Mouse (Mus musculus) WW6 (cell line): ENCODE measurements around the gene Wwtr1.

ENCODE experiments used
- DNase-seq: peaks from one replicate; pipeline ENCODE4 v3.0.0-alpha.2; 2013; ENCODE audit warnings: low read depth, low spot score

The Wwtr1 gene

DNA sequence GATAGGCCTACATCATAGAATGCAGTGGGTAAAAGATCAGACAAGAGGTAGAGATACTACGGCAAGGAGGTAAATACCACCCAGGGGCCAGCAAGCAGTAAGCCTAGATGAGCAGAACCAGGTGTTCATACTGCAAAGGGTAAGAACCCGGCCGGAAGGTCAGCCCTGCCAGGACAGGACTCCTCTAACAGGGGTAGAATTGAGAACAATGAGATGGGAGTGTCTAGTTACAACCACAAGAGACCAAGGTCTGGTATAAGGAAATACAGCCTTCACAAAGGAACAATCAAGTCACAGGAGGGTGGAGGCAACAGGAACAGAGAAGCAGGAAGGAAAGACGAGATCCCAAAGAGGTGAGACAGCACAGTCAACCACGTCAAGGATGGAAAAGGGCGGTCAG, 16.9 kb downstream of the Wwtr1 start:
- DNase-seq: no peak

- DNase-seq: no peak
These were observed 18.3 kb downstream of the Wwtr1 start for GRCm38 (mm10) chr3:57557408-57557807.

- DNase-seq: no peak
These were observed 20.1 kb downstream of the Wwtr1 start for GRCm38 (mm10) chr3:57555560-57555959.

DNA sequence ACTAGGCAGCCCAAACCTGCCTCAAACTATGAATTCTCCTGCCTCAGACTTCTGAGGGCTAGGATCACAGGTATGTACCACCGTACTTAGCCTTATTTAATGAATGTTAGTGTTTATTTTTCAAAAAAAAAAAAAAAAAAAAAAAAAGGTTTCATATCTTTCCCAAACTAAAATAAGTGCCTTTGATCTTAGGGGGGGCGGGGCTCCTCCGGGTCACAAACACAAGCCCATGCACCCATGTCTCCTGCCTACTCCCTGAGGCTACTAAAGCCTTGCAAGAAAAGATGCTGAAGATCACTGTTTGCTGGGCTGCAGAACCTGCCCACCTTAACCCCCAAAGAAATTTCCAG, 20.8 kb downstream of the Wwtr1 start:
- DNase-seq: no peak

- DNase-seq: no peak
These were observed 21.4 kb downstream of the Wwtr1 start for GRCm38 (mm10) chr3:57554124-57554889.

DNA sequence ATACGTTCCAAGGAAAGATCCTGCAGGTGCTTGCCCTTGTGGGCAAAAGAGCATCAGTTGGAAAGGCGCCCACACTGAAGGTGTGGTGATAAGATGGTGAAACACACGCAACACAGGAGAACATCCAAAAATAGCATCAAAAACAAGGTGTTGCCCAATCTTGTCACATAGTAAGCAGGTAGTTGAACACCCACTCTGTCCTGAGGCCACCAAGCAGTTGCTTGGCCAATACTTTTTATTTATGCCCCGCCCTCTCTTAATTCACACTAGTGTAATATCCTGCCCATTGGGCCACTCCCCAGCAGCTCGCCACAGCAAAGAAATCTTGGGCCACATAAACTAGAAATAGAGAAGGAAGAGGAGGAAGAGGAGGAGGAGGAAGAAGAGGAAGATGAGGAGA, 22.6 kb downstream of the Wwtr1 start:
- DNase-seq: no peak

DNA sequence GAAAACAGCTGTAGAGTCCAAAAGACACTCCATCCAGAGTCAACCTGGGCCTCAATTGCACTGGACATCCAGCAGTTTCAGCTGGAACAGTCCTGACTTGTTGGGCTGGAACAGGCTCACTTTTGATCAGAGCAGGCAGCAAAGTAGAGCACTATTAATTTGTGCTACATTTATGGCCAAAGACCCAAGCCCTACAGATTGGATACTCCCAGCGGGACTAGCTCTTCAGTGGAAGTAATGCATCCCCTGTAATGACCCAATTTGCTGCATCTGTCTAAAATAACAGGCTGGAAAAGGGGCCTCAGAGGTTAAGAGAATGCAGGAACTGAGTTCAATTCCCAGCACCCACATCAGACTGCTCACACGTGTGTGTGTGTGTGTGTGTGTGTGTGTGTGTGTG, 24.5 kb downstream of the Wwtr1 start:
- DNase-seq: no peak

DNA sequence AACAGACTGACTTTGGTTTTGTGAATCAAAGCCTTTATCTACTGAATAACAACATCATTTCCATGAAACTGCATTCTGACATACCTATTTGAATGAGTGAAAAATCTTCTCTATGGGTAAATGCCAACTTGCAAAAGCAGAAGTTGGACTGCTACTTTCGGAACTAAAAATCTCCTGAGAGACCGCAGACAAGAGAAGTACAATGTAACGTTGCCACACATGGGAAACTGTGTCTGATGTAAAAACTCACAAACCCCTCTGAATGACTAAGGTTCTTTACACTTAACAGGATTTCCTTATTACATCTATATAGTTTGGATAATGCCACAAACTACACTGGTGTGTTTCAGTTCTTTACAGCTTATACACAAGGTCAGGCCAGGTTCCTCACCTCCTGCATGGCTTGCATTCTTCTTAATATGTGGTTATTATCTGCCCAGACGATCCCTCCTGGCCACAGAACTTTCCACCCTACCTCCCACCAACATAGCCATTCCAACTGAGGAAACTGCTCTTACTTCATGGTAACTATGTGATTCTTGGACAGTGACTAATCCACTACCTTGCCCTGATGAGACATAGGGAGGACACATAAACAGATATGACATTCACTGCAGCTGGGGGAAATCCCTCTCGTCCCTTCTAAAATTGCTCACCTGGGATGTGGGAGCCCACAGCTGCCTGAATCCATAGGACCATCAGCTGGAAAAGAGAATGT, 25.1 kb downstream of the Wwtr1 start:
- no peak for DNase-seq

DNA sequence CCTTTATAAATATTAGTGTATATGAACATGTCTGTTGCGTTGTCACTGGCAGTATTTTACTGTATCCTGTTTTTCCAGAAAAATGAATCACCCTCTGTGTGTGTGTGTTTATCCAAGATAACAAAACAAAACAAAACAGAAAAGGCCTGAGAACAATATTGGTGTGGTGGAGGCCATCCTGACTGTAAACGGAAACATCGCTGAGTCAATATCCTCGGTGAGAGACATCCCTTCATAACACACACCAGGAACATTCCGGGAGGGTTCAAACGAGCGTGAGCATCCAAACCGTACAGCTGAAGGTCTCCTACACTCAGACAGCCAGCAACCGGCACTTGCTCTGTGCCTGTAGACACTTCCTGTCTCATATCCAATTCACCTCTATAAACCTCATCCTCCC, 31.6 kb downstream of the Wwtr1 start:
- no peak for DNase-seq

- no peak for DNase-seq
These were observed 32.8 kb downstream of the Wwtr1 start for GRCm38 (mm10) chr3:57542848-57543380.

DNA sequence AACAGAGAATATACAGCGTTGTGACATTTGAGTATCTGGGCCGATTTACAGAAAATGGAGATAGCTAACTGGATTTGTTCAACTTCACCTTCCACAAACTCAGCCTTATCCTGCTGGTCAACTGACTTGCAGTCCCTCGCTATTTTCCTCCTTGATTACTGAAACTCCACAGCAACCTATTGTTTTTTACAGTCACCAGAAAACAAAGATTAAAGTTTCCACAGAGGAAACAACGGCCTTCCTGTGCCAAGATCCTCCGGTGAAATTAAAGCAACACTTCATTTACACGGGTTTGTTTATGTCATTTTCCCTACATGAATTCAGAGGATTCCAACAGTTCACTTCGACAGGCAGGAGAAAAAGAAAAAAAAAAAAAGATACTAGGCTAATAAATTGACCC, 34.5 kb downstream of the Wwtr1 start:
- DNase-seq: no peak

- DNase-seq: no peak
These were observed 35.2 kb downstream of the Wwtr1 start for GRCm38 (mm10) chr3:57540474-57540873.

DNA sequence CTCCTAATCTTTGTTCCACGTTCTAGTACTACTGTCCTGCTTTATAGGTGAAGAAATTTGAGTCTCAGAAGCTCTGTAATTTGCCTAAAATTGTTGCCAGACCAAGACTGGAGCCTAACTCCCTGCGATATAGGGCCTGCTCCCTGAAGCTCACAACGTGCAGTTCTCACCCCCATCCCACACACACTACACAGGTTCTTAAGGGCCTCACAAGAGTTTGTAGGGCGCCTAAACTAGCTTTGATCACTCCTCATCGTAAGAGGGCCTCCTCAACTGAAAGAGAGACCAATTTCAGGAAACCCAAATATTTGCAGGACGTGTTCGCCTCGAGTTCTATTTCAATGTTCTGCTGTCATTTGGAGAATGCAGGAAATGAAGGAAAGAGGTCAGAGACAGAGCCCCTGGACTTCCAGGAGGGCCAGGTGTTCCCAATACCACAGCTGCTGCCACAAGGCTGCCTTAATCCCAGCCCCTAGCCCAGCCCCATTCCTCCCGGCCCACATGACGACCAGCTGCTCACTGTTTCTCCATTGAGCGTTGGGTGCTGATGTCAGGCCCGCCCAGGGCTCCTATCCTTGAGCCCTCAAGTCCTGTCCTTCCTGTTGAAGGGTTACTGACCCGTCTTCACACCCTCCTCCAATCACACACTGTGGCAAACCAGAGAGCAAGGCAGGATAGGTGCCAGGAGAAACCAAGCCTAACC, 40.1 kb downstream of the Wwtr1 start:
- no peak for DNase-seq

GRCm38 (mm10) chr3:57534450-57534849, 41.3 kb downstream of the Wwtr1 start:
- DNase-seq: no peak

GRCm38 (mm10) chr3:57533876-57534275, 41.8 kb downstream of the Wwtr1 start:
- DNase-seq: no peak

GRCm38 (mm10) chr3:57532991-57533725, 42.6 kb downstream of the Wwtr1 start:
- no peak for DNase-seq

GRCm38 (mm10) chr3:57530836-57531235, 44.9 kb downstream of the Wwtr1 start:
- DNase-seq: no peak

DNA sequence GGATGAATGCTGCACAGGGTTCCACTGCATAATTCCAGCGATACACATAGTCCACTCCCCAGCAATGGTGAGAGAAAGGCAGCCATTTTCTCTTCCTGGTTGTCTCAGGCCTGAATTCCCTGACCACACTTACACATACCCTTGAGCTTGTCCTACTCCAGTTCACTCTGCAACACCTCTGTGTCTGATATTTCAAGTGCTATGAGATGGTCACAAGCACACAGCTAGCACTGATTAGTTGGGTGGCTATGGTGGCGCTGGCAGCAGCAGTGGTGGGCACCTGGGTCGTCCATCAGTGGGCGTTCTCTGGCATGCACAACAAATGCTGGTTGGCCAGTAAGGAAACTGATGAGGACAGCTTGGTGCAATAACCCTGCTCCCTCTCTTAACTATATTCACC, 45.5 kb downstream of the Wwtr1 start:
- no peak for DNase-seq

GRCm38 (mm10) chr3:57527154-57527553, 48.6 kb downstream of the Wwtr1 start:
- no peak for DNase-seq

GRCm38 (mm10) chr3:57523093-57523492, 52.6 kb downstream of the Wwtr1 start:
- no peak for DNase-seq

DNA sequence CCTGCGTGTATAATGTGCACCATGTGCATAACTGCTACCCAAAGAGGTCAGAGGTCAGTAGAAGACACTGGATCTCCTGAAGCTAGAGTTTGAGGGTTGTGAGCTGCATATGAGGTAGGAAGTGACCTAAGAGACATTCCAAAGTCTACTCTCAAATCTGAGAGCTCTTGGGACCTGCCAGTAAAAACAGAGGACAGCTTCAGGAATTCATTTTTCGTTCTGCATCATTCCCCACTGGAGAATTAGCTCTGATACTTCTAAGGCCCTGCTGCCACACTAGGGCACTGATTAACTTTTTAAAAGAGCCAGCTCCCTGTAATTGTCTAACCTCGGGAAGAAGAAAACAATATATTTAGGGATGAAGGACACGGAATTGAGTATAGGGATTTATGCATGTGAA, 53.8 kb downstream of the Wwtr1 start:
- no peak for DNase-seq

- no peak for DNase-seq
These were observed 55.7 kb downstream of the Wwtr1 start for GRCm38 (mm10) chr3:57519995-57520394.
